Mouse (Mus musculus): ENCODE results near the gene Cdc20b.

The Cdc20b gene

GRCm38 (mm10) chr13:113031351-113031750 lies 3.6 kb upstream of the Cdc20b start:
- DNase-seq (ENCODE audit: low spot score) = no peak

- DNase-seq (ENCODE audit: low spot score) = peak; percentile 42
These were observed 2.9 kb upstream of the Cdc20b start for GRCm38 (mm10) chr13:113031792-113032571.

GRCm38 (mm10) chr13:113032831-113033230 lies 2.1 kb upstream of the Cdc20b start:
- DNase-seq (ENCODE audit: low spot score) = no peak

- DNase-seq (ENCODE audit: low spot score) = no peak
These were observed 532 bp upstream of the Cdc20b start for GRCm38 (mm10) chr13:113034271-113034886.

GRCm38 (mm10) chr13:113035852-113036251 lies 941 bp downstream of the Cdc20b start:
- DNase-seq (ENCODE audit: low spot score) = peak; percentile 78

- no peak for DNase-seq (ENCODE audit: low spot score)
These were observed 10.0 kb downstream of the Cdc20b start for GRCm38 (mm10) chr13:113044876-113045275.

GRCm38 (mm10) chr13:113045458-113046110 lies 10.7 kb downstream of the Cdc20b start:
- no peak for DNase-seq (ENCODE audit: low spot score)

- DNase-seq (ENCODE audit: low spot score) = peak; percentile 45
These were observed 11.4 kb downstream of the Cdc20b start, which contains the start of gene Gpx8 for GRCm38 (mm10) chr13:113046211-113046883. Gpx8 (minus strand) TSS chr13:113046410.

- no peak for DNase-seq (ENCODE audit: low spot score)
These were observed 12.1 kb downstream of the Cdc20b start for GRCm38 (mm10) chr13:113047018-113047417.

- DNase-seq (ENCODE audit: low spot score) = no peak
These were observed 12.7 kb downstream of the Cdc20b start for GRCm38 (mm10) chr13:113047647-113048046.

- no peak for DNase-seq (ENCODE audit: low spot score)
These were observed 19.3 kb downstream of the Cdc20b start for GRCm38 (mm10) chr13:113054230-113054629.

GRCm38 (mm10) chr13:113055826-113056225 lies 20.9 kb downstream of the Cdc20b start:
- DNase-seq (ENCODE audit: low spot score) = no peak

GRCm38 (mm10) chr13:113061746-113062145 lies 26.8 kb downstream of the Cdc20b start:
- DNase-seq (ENCODE audit: low spot score) = no peak

GRCm38 (mm10) chr13:113064542-113064941 lies 29.6 kb downstream of the Cdc20b start:
- no peak for DNase-seq (ENCODE audit: low spot score)

GRCm38 (mm10) chr13:113079021-113079420 lies 44.1 kb downstream of the Cdc20b start:
- no peak for DNase-seq (ENCODE audit: low spot score)

- no peak for DNase-seq (ENCODE audit: low spot score)
These were observed 47.2 kb downstream of the Cdc20b start for GRCm38 (mm10) chr13:113082101-113082500.

- no peak for DNase-seq (ENCODE audit: low spot score)
These were observed 49.8 kb downstream of the Cdc20b start for GRCm38 (mm10) chr13:113084732-113085131.

GRCm38 (mm10) chr13:113087226-113088017 lies 52.5 kb downstream of the Cdc20b start:
- DNase-seq (ENCODE audit: low spot score) = no peak

GRCm38 (mm10) chr13:113090489-113090888 lies 55.6 kb downstream of the Cdc20b start:
- no peak for DNase-seq (ENCODE audit: low spot score)

- no peak for DNase-seq (ENCODE audit: low spot score)
These were observed 59.7 kb downstream of the Cdc20b start for GRCm38 (mm10) chr13:113094618-113095017.

- DNase-seq (ENCODE audit: low spot score) = no peak
These were observed 62.1 kb downstream of the Cdc20b start for GRCm38 (mm10) chr13:113097011-113097410.

GRCm38 (mm10) chr13:113098406-113098805 lies 63.5 kb downstream of the Cdc20b start:
- no peak for DNase-seq (ENCODE audit: low spot score)
